Mouse (Mus musculus): ENCODE data around the gene Sec31a.

- TF ChIP-seq CTCF (IDR thresholded peaks at IDR 0.05) (no peak), POLR2A (IDR thresholded peaks at IDR 0.05; ENCODE audit: insufficient read depth, low read depth, low read length) (no peak)
Measured at GRCm38 (mm10) chr5:100369825-100370459, 46.1 kb downstream of the Sec31a start.

All from heart, adult 2 months (tissue).